Mouse (Mus musculus) intestine, postnatal 0 days (tissue): Measurements from ENCODE around the gene Cyb5d1. TPM values are rescaled to one million over a fixed set of nuclear protein-coding genes. Genes with fewer than 3 reads are reported as not detected.
"Not testable (repeated sequence)": the region's sequence is repeated elsewhere in the genome, so short reads cannot be mapped to it uniquely, and the experiment has no call there.

Experiments used
- ATAC-seq: fragments of 200-750 bp; cut with Nextera tagmentation; 2 replicates; pipeline ENCODE4 v1.8.0; 2017; ENCODE audit warnings: mild to moderate bottlenecking, moderate TSS enrichment, moderate library complexity
- H3K27ac ChIP-seq: fragments of 300-500 bp; sonication (generic); 2 replicates; pipeline ENCODE4 v1.5.1; 2014; ENCODE audit warnings: mild to moderate bottlenecking, low read depth, low read length, moderate library complexity
- H3K27me3 ChIP-seq: fragments of 300-500 bp; sonication (generic); replicated peaks from 2 replicates; pipeline ENCODE4 v1.6.1; 2014; ENCODE audit warnings: low read length, mixed read lengths; ENCODE audit not compliant: control insufficient read depth, insufficient read depth
- H3K36me3 ChIP-seq: fragments of 300-500 bp; sonication (generic); 2 replicates; pipeline ENCODE4 v1.6.1; 2014; ENCODE audit warnings: mild to moderate bottlenecking, moderate library complexity; ENCODE audit not compliant: control insufficient read depth, insufficient read depth
- H3K4me1 ChIP-seq: fragments of 300-500 bp; sonication (generic); replicated peaks from 2 replicates; pipeline ENCODE4 v1.6.1; 2014; ENCODE audit warnings: antibody characterized with exemption, low read length, mixed read lengths; ENCODE audit not compliant: control insufficient read depth, insufficient read depth
- H3K4me2 ChIP-seq: fragments of 300-500 bp; sonication (generic); replicated peaks from 2 replicates; pipeline ENCODE4 v1.6.1; 2014; ENCODE audit warnings: low read depth, mild to moderate bottlenecking, moderate library complexity
- H3K4me3 ChIP-seq: fragments of 300-500 bp; sonication (generic); 2 replicates; pipeline ENCODE4 v1.5.1; 2014; ENCODE audit warnings: low read depth, low read length
- H3K9ac ChIP-seq: fragments of 300-500 bp; sonication (generic); 2 replicates; pipeline ENCODE4 v1.6.1; 2014; ENCODE audit warnings: mild to moderate bottlenecking, low read depth, low read length
- H3K9me3 ChIP-seq: fragments of 300-500 bp; sonication (generic); 2 replicates; pipeline ENCODE4 v1.6.1; 2016; ENCODE audit warnings: mixed run types; ENCODE audit not compliant: control insufficient read depth
- CTCF ChIP-seq: sonication (generic); IDR thresholded peaks from 2 replicates; pipeline ENCODE4 v1.5.1; 2016; ENCODE audit warnings: low read depth, mild to moderate bottlenecking, control low read depth, antibody characterized with exemption, moderate library complexity
- WGBS: fragments of 180-500 bp; shearing (Covaris S2); extraction: QIAGEN DNeasy Blood & Tissue Kit; methylation state at CpG from one replicate; pipeline ENCODE4 v1.1.7; 2014; 5-methylcytosine and 5-hydroxymethylcytosine counted together
- polyA plus RNA-seq: library from polyadenylated mRNA; unstranded; fragments of >200 nt; fragmentation: Nextera tagmentation; extraction: Ambion mirVana; gene quantifications from 2 replicates; pipeline ENCODE4 v1.2.1, GENCODE M21; 2015

Gene Cyb5d1
- 8.6 and 8.9 TPM in 2 replicates for polyA plus RNA-seq

- Histone ChIP-seq H3K36me3 (peaks cover 10% of the 10 kb centered on the region), H3K4me2 (peak within 1 kb of the TSS; percentile 76), H3K27ac (peak within 1 kb of the TSS; percentile 91), H3K4me3 (peak within 1 kb of the TSS; percentile 58), H3K9ac (peak within 1 kb of the TSS; percentile 75)
- peak; percentile 75 for ATAC-seq
- H3K9me3 ChIP-seq, H3K27me3 ChIP-seq, H3K4me1 ChIP-seq: not testable (repeated sequence)
- WGBS = under 1% methylated on average over 21 of the region's 24 CpGs
Observed at GRCm38 (mm10) chr11:69395235-69395633, at the start of gene Cyb5d1, which contains the start of gene Naa38. Gene Cyb5d1, minus strand, starts transcription at chr11:69395631. Gene Naa38, plus strand, starts transcription at chr11:69395487.

DNA sequence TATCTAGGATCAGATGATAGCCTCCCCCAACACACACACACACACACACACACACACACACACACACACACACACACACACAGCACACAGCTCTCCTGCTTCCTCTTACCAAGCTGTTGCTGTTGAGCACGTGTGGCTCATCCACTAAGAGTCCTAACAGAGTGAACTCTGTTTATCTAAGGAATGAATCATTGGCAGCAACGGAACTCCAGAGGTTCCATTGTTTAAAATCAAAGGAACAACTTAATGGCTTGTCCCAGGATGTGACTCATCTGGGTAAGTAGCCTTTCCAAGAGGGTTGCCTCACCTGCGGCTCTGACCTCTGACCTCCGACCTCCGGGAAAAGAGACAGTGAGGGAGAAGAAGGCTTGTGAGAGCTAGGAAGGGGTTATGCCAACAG is 47.9 kb upstream of the Cyb5d1 start:
- Histone ChIP-seq H3K36me3 (no peaks in the 10 kb centered on the region), H3K9me3 (no peaks in the 10 kb centered on the region), H3K27ac (no peak overlapping the region), H3K4me3 (no peak overlapping the region), H3K4me1 (no peaks in the 10 kb centered on the region), H3K27me3 (no peaks in the 10 kb centered on the region), H3K9ac (no peak overlapping the region), H3K4me2 (no peak overlapping the region)
- TF ChIP-seq CTCF = no peak
- ATAC-seq = peak; percentile 86
- WGBS = 8% methylated on average over 5 of the region's 5 CpGs

GRCm38 (mm10) chr11:69437291-69437690 is 41.9 kb upstream of the Cyb5d1 start:
- Histone ChIP-seq H3K9me3 (no peaks in the 10 kb centered on the region), H3K27ac (no peak overlapping the region), H3K4me3 (no peak overlapping the region), H3K36me3 (no peaks in the 10 kb centered on the region), H3K9ac (no peak overlapping the region), H3K4me1 (no peaks in the 10 kb centered on the region), H3K4me2 (no peak overlapping the region), H3K27me3 (no peaks in the 10 kb centered on the region)
- WGBS = 53% methylated on average over 3 of the region's 3 CpGs
- TF ChIP-seq CTCF = no peak
- no peak for ATAC-seq

DNA sequence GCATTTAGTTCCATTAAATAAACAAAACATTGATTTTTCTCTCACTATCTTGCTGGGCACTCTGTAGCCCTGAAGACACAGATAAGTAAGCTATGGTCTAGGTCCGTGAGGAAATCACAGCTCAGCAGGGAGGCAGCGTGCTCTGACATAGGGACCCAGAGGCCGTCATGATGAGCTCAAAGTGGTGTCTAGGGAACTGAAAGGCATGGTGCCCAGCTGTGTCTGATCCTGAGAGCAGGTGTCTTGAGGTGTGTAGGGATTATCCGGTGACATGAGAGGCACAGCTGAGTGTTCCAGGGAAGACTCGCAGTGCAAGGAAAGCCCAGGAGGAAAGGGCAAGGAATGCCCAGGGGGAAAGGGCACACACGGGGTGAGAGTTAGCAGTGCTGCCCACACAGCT is 37.8 kb upstream of the Cyb5d1 start:
- WGBS = 66% methylated on average over 6 of the region's 6 CpGs
- Histone ChIP-seq H3K4me1 (peaks cover 4% of the 10 kb centered on the region; the same call in 1 of the 2 replicates), H3K27me3 (no peaks in the 10 kb centered on the region), H3K4me3 (no peak overlapping the region), H3K27ac (no peak overlapping the region), H3K9me3 (no peaks in the 10 kb centered on the region), H3K36me3 (no peaks in the 10 kb centered on the region), H3K4me2 (no peak overlapping the region), H3K9ac (no peak overlapping the region)
- ATAC-seq = no peak
- no peak for TF ChIP-seq CTCF

GRCm38 (mm10) chr11:69432640-69432982 is 37.2 kb upstream of the Cyb5d1 start:
- no peak overlapping the region for H3K4me2 ChIP-seq
- no peak overlapping the region for H3K27ac ChIP-seq
- H3K9me3 ChIP-seq = no peaks in the 10 kb centered on the region
- TF ChIP-seq CTCF = no peak
- no peaks in the 10 kb centered on the region for H3K36me3 ChIP-seq
- H3K4me3 ChIP-seq = no peak overlapping the region
- ATAC-seq = no peak
- H3K9ac ChIP-seq = no peak overlapping the region
- H3K4me1 ChIP-seq = peaks cover 4% of the 10 kb centered on the region; the same call in 1 of the 2 replicates
- 73% methylated on average over 11 of the region's 11 CpGs for WGBS
- H3K27me3 ChIP-seq = no peaks in the 10 kb centered on the region

DNA sequence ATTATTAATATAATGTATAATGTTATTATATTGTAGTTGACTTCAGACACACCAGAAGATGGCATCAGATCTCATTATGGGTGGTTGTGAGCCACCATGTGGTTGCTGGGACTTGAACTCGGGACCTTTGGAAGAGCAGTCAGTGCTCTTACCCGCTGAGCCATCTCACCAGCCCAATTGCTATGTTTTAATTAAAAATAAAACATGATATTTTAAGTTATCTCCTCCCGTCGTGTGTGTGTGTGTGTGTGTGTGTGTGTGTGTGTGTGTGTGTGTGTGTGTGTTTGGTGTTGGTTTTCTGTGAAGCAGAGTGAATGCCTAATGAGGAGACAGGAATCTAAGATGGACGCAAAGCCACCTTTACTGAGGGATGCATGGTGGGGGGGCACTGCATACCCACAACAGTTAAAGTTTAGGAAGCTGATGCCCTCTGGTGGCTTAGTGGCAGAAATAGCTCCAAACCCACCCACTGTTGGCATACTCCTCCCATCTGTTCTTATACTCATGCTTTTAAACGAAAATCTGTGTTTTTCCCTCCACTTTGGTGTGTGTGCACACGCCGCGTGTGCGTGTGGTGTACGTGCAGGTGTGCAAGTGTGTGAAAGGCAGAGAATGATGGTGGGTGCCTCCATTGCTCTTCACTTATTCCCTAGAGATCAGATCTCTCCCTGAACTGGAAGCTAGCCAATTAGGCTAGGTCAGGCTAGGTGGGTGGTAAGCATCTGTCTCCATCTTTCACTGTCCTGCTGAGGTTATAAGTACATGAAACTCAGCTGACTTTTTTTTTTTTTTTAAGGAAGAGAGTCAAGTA is 36.6 kb upstream of the Cyb5d1 start:
- H3K4me2 ChIP-seq = 0 out of 2 replicates have a peak overlapping the region, but pooled peaks have one; percentile 21
- ATAC-seq = 0 out of 2 replicates have a peak, but pooled peaks have one; percentile 37
- no peaks in the 10 kb centered on the region for H3K9me3 ChIP-seq
- H3K4me1 ChIP-seq = peaks cover 4% of the 10 kb centered on the region; the same call in 1 of the 2 replicates
- no peaks in the 10 kb centered on the region for H3K36me3 ChIP-seq
- no peaks in the 10 kb centered on the region for H3K27me3 ChIP-seq
- peak; percentile 90 for TF ChIP-seq CTCF
- WGBS = 41% methylated on average over 11 of the region's 11 CpGs
- H3K9ac ChIP-seq = no peak overlapping the region
- H3K27ac ChIP-seq = no peak overlapping the region
- H3K4me3 ChIP-seq = no peak overlapping the region
